Mouse (Mus musculus) cerebellum, adult 9-11 months (tissue): Measurements from ENCODE around the gene Gnat1.

ENCODE experiments used
- DNase-seq: peaks from one replicate; pipeline ENCODE4 v3.0.0; 2022

Gene Gnat1

DNA sequence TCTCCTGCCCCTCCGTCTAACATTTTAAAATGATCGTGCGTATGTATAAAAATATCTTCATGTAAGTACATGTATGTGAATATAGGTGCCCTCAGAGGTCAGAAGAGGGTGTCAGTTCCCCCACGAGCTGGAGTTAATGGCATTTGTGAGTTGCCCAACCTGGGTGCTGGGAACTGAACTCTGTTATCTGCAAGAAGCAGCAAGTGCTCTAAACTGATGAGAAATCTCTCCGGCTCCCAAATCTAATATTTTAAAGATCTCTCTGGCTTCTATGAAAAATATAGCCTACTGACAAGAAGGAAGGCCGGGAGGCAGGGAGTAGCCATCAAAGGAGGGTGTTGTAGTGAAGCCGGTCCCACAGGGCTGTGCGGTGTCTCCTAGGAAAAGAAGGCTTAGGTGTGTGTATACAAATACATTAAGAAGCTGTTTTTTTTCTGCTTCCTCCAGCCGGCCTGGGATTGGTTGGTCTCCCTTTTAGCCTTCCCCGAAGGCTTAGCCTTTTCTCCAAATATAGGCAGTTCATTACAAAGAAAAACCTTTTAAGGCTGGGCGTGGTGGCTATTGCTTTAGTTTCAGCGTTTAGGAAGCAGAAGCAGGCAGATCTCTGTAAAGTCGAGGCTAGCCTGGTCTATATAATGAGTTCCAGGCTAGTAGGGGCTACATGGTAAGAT is 35.8 kb downstream of the Gnat1 start:
- no peak for DNase-seq

DNA sequence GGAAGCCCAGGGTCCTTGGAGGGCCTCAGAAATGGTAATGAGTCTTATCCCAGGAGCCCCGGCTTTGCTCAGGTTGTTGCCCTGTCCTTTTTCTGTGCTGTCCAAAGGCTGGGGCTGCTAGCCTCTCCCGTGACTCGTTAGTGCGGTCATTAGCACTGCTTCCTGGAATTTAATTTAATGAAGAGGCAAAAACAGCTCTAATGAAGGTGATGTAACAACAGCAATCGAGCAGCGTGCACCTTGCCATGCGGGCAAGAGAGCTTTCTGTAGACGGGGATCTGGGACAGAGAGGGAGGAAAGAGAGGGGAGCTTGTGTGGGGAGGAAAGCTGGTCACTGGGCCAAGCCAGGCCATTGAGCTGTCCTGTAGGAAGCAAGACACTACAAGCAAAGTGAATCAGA is 37.8 kb downstream of the Gnat1 start:
- no peak for DNase-seq

DNA sequence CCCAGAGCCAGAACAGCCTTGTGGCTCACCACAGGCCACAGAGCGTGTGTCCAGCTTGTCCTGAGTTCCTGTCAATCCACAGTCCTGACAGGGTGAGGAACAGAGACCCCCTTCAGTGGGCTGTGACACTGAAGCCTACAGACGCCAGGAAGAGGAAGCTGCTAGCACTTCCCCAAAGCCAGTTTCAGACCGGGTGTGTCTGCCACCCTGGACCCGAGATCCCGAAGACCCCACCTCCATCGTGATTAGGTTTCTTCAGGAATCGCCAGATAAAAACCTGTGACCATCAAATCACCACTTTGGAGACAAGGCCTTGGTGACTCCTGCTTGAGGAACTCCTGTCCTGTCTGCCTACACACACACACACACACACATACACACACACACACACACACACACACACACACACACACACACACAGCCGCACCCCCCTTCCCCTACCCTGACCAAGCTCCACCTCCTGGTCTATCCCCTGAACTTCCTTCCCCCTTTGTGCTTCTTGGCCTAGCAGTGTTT is 39.2 kb downstream of the Gnat1 start:
- DNase-seq, result no peak

DNA sequence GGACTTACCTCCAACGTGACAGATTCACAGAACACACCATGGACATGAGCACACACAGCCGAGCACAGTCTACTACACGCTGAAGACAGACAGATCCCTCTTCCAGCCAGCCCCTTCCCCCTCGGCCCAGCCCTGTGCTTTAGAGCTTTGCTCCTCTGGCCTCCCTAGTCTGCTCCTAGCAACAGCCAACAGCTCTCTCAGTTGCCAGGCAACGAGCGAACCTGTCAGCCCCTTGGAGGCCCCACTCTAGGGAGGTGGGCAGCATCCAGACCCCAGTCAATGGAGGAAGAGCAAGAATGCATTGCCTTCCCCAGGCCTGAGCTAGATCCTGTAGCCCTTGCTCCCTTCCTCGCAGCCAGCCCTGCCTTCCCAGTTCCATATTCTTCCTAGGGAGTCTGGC is 42.4 kb downstream of the Gnat1 start:
- DNase-seq, result peak; percentile 42

DNA sequence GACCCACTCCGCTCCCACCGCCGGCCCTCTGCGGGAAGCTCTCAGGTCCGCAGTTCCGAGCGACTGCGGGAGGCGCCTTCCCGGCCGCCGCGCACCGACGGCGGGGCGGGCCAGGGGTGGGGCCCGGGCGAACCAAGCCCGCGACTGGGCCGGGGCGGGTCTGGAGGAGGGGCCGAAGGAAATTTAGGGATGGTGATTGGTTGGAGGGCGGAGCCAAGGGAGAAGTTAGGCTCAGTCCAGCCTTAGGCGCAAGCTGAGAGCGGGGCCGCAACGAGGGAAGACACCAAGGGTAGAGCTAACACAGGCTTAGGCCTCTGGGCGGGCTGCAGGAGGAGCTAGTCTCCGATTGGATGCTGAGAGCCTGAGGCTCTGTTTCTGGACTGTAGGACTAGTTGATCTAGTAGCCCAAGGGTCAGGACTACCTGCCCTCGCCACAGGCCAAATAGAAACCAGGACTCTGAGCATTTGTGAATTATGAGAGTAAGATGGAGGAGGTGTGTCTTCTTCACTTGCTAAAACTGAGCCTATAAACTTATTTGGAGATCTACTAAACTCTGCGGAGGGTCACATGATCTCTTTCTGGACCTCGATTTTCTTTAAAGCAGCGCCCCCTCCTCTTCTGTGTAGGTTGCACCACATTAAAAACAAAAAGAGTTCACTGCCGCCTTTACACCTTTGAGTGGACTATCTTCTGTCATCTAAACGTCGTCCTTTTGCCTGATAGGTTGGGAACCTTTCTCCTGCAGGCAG is 44.1 kb downstream of the Gnat1 start, which contains the start of gene Gnai2:
TSS of gene Gnai2 (minus strand) at position 89 of the 750 bp plus-strand sequence.
- DNase-seq, result peak; percentile 97

DNA sequence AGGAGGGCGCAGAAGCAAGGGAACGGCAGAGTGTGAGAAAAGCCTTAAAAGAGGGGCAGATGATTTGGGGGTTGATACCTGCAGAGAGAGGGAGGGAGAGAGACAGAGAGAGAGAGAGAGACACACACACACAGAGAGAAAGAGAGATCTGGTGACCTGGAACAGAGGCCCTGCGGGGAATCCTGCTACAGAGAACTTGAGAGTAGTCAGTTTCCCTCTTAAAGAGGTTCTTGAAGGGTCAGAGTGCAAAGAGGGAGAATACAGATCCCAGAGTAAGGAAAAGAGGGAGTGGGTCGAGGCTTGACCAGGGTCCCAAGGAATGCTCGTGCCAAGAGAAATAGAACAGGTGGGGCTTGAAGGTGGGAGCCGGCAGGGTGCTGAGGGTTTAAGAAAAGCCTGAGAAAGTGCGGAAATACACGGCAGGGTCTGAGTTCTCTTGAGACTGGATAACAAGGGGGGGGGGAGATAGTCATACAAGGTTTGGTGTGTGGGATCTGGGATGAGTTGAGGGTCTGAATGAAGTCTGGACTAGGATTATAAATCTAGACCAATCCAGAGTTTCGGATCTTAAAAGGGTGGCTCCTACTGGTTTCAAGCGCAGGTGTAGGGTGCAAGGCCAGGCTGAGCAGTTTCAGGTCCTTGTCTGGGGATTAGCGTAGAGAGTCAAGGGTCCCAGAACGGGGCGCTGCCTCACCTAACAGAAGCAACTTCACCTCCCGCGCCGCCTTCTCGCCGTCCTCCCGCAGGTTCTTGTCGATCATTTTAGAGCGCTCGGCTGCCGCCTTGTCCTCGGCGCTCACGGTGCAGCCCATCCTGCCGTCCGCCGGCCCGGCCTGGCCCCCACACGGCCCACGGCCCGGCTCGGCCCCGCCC is 44.9 kb downstream of the Gnat1 start:
- DNase-seq, result peak; percentile 53

DNA sequence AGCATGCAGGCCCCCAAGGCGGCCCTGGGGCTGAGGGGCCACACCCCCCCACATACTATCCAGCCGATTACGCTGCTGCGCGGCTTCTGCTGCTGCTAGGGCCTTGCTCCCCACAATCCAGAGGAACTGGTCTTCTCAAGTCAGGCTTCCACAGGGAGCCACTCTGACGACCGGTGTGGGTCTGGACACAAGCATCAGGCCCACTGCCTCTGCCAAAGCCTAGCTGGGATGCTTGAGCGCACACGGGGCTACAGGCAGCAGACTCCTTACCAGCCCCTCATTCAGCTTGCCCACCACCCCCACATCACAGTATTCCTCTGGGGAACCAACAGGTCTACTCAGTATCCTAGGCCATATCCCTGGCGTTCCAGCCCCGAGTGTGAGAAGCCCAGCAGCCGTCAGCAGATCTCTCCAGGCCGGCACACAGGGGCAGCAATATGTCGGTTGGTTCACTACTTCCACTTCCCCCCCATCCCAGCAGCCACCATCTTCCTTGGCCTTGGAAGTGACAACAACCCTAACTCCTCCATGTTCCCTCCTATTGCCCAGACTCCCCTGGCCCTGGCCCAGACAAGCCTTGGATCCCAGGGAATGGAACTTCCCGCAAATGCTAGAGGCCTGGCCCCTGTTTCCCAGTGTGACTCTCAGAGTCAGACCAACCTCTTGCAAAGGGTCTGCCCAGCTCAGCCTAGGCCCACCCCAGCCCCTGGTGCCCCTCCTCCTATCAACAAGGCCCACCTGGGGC is 45.7 kb downstream of the Gnat1 start:
- peak; percentile 69 for DNase-seq

DNA sequence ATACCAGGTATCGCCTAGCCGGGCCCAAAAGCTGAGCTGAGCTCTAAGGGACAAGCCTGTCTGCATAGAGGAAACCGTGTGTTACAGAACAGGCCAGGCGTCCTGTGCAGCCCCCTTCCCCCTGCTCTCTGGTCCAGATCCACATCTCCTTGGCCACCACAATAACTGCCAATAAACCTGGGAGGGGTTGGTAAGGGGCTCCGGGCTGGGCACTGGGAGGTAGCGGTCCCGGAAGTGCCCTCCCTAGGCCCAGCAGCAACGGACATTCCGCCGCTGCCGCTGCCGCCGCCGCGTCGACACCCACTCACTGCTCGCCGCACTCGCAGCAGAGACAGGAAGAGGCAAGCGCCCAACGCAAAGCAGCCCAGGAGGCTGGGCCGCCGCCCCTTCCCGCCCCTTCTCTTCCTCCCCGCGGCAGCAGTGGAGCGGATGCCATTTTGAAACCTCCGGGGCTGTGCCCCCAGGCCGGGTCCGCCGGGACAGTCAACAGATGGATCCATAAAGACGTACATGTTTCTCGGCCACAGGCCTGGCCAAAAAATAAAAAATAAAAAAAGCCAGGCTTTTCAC is 46.3 kb downstream of the Gnat1 start:
- DNase-seq, result peak; percentile 69

DNA sequence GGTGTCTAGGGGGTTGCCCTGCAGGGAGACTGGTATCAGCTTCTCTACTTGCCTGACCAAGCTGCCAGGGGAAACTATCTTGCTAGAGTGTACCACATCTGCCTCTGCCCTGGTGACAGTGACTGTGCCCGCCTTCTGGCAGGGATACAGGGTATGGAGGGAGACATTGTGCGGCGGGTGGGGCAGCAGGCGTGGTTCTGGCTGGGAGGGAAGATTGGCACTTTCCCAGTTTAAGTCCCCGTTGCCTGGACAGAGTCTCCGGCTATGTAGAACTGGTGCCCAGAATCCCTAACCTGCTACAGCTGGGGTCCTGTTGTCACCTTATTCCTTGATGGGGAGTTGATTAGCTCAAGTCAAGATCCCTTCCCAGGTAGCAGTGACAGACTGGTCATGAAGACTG is 47.0 kb downstream of the Gnat1 start:
- DNase-seq, result peak; percentile 74

DNA sequence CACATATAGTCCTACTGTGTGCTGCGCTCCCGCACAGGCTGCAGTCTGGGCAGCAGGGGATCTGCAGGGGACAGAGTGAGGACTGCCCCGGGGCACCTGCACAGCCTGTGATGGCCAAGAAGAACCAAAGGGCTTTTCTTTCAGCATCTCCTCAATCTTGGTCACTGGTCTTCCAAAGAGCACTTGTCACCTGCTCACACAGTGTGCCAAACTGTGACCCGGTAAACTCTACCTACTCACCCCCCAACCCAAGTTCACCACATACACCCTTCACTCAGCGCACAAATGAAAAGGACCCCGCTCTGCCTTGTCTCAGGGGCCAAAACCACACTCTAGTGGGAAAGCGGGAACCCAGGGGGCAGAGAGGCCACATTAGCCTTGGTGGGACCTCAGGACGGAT is 47.7 kb downstream of the Gnat1 start:
- DNase-seq, result peak; percentile 46

DNA sequence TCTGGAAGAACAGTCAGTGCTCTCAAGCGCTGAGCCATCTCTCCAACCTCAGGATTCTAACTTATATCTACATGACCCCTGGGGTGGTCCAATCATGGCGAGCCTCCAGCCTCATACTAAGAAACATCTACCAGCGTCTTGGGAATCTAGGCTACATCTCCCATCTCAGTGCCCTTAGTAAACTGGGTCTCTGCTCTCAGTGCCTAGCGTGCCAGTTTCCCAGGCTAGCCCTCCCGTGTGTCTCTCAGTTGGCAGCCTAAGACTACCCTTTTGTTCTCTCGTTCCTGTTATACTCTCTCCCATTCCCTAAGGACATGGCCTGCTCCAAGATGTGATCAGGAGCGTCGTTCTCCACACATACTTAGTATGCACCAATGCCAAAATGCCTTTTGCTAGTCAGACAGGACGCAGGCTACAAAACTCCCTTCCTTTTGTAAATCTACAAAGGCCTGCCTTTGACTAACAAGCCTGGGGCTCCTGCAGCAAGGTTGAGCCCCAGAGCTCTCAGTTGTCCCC is 48.1 kb downstream of the Gnat1 start:
- DNase-seq, result peak; percentile 42

DNA sequence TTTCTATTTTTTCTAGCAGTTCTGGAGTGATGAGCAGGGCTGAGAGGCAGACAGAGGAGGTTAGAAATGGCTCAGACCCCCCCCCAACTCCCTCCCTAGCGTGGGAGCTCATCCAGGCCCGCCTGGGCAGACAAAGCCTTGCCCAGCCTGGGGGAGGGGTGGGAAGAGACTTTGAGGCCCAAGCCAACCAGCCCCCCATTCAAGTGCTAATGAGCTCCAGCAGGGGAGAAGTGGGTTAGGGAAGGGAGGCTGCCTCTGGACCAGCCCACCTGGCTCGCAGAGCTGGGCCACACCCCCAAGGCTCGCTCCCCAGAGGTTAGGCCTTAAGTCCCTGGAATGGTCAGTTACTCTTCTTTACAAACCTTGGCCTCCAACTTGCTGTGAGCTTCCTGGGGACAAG is 48.9 kb downstream of the Gnat1 start:
- peak; percentile 68 for DNase-seq

DNA sequence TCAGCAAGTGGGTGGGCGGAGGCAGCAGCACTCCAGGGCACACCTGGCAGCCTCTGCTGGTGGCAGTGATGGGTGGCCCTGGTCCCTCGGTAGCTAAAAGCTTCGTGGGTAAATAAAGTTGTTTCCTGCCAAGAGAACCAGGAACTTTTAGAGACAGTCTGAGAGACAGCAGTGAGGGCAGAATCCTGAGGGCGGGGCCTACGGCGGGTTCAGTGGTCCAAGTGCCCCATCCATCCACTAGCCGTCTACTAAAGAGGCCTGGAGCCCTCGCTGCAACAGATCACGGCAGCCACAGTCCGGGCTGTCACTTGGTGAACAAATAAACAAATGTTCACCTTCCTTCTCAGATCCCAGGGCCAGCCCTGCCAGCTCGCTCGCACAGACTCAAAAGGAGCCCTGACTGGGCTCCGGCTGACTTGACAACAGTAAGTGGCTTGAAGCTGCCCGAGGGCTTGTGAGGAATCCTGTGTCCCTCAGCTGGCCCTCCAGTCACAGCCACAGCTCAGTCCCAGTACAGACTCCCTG is 49.5 kb downstream of the Gnat1 start:
- DNase-seq, result peak; percentile 52

DNA sequence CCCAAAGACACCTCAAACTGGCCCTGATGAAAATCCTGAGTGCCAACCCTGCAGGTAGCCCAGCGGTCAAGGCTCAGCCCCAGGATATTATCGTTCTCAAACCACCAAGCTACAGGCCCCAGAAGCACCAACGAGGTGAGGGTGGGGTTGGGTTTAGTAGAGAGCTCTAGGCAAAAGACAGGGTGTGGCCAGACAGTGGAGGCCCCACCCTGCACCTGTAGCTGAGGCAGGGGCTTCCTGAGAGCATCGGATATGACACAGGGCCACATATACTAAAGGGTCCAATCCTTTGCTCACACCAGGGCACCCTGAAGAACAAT is 50.1 kb downstream of the Gnat1 start:
- DNase-seq, result peak; percentile 43

DNA sequence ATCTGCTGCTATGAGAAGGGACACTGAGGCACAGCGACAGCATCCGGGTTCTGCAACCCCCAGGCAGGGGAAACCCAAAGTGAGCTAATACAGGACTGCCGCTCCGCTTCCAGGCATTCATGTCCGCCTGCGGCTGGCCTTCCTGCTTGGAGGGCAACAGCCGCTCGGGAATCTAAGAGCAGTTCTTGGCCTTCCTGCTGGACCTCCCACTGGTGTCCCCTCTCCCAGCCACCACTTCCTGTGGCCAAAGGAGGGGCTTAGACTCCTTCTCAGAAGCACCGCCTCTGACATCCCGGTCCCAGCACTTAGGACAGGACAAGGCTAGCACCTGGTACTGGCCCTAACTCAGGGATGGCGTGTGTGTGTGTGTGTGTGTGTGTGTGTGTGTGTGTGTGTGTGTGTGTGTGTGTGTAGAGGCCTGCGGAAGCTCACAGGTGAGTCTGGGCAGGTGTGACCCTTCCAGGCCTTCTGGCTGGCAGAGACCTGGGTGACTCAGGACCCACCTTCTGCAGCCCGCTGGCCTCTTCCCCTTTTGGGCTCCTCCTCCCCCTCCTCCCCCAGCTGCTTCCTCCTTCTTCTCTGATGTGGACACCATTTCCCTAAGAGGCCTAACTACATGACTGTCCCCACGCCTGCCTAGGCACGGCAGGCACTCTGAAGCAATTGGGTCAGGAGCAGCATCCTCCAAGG is 50.6 kb downstream of the Gnat1 start:
- peak; percentile 52 for DNase-seq

DNA sequence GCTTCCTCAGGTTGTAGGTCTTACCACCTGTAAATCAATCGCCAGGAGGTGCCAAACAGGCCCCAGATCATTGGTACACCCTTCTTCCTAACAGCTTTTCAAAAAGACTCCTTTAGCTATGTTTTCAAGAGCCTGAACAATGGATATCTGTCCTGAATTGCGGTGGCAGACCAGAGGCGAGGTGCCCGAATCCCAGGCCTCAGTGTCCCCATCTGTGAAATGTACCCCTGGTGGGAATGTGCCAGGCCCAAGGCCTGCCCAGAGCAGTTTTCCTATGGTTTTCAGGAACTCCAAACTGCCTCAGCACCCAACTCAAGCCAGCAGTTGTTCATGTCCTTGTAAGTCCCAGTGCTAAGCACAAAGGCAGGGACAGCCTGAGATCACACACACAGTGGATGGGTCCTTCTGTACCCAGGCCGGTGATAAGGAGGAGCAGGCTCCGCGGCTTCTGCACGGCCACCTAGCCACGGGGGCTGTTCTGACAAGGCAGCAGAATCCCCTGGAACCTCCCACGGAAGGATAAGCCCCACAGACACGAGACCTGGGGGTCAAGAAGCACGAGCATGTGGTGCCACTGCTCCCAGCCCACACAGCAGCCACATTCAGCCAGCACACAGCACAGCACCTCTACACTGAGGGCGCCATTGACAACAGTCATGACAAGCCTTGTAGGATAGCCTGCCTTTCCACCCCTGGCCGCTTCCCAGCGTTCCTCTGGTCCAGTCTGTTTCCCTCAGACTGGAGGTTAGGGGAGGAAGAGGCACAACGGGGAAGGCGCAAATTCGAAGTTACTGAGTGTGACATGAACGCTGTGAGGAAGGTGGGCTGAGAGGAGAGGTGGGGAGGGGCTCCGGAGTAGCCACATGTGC is 51.9 kb downstream of the Gnat1 start:
- peak; percentile 45 for DNase-seq

DNA sequence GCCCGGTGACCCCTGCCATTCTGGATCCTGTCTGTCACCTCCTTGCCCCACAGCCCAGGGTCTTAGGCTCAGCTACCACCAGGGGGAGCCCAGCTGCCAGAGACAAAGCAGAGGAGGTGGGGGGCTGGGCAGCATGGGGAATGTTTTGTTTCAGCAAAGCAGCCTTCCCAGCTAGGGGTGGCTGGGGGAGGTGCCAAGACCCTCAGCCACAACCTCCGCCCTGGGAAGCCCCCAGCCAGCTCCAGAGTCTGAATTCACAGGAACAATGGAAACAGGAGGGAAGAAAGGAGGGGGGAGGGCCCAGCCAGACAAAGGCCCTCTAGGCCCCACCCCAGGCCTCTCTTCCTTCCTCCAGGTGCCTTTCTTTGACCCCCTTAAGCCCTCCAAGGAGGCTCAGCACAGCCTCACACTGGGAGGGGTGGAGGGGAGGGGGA is 52.7 kb downstream of the Gnat1 start:
- peak; percentile 81 for DNase-seq

DNA sequence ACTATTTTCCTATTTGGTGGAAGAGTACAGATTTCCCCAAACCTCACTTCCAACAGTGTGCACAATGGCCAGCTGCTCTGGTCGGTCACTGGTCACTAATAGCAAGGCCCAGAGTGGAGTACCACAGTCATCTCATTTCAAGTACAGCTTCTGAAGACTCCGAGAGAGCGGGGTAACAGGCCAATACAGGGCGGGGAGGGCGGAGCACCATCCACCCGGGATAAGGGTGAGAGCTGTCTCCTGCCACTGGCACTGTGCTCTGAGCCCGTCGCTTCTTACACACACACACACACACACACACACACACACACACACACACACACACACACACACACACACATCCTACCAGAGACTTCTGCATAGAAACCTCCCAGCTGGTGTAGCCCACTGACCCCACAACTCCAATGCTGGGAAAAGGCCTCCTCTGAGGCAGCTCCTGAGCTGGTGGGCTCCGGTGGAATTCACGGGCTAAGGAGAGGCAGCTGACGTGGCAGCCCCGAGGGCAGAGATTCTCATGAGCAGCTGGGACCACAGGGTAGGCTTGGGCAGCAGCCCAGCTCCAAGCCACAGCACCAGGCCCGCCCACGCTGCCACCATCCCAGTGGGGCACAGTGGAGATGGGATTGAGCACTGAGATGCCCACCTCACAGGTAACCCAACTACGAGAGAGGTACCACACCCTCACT is 53.2 kb downstream of the Gnat1 start:
- DNase-seq, result peak; percentile 46

DNA sequence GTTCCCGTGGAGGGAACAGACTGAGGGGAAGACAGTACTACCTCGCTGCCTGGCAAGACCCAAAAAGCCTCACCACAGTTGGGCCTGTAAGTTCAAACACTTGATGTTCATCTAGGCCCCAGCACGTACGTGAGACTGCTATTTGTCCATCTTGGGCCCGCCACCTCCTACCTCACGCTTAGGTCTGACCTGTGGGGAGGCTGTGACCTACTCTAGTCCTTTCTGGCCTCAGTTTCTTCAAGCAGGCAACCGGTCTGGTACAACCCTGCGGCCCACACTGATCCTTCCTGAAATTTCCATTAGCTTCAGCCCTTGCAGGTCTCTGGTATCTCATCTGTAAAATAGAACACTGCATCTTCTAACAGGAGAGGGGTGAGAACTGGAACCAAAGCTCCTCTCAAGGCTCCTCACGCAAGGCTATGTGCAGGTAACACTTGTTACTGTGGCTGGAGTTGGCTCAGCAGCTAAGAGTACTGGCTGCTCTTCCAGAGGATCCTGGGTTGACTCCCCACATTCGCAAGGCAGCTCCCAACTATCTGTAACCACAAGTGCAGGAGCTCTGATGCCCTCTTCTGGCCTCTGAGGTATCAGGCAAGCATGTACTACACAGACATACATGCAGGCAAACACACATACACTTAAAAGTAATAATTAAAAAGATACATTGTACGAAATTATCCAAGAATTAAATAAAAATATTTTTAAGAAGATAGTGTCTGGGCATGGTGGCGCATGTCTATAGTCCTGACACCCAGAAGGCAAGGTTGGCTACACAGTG is 54.0 kb downstream of the Gnat1 start:
- peak; percentile 41 for DNase-seq
